Mouse (Mus musculus): Measurements from ENCODE around the gene Secisbp2.

Secisbp2 gene

DNA sequence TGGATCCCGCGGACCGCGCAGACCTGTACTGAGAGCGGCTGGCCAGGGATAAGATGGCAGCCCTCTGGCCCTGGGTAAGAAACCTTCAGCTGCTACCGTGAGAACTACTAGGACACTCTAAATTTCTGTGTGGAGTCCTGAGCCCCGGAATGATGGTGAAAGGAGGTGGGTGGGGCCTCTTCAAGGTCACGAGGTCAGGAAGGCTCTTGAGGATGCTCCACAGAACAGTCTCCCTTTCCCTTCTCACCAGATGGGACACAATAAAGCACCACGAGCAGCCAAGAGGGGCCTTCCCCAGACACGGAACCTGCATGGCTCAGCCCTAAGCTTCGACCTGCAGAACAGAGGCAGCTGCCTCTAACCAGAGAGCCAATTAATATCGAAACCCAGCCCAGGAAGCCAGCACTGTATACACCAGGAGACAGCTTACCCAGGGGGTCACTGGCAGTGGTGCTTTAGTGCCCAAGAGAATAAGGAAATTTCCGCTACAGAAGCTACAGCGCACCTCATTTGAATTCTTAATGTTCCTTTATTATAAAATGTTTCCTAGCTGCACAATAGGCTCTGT is 80.7 kb downstream of the Secisbp2 start:
- no peak for DNase-seq (ENCODE audit: low spot score)

All from ovary, postnatal 10 days (tissue).